Mouse (Mus musculus) liver, postnatal 0 days (tissue): ENCODE data around the gene Phf12. TPM values are rescaled to one million over a fixed set of nuclear protein-coding genes. Genes with fewer than 3 reads are reported as not detected.

ENCODE experiments used
- ATAC-seq: fragments of 200-750 bp; cut with Nextera tagmentation; 2 replicates; pipeline ENCODE4 v1.8.0; 2017; ENCODE audit warnings: mild to moderate bottlenecking, moderate library complexity
- DNase-seq: peaks from one replicate; pipeline ENCODE4 v3.0.0-alpha.2; 2016
- H3K27ac ChIP-seq: fragments of 300-500 bp; sonication (generic); 2 replicates; pipeline ENCODE4 v1.5.1; 2014; ENCODE audit warnings: antibody characterized with exemption, moderate library complexity, mild to moderate bottlenecking, low read depth
- H3K27me3 ChIP-seq: fragments of 300-500 bp; sonication (generic); 2 replicates; pipeline ENCODE4 v1.6.1; 2014; ENCODE audit warnings: low read length, control low read depth, mixed read lengths; ENCODE audit not compliant: insufficient read depth
- H3K36me3 ChIP-seq: fragments of 300-500 bp; sonication (generic); replicated peaks from 2 replicates; pipeline ENCODE4 v1.6.1; 2014; ENCODE audit warnings: mild to moderate bottlenecking, control low read depth, low read length, moderate library complexity, mixed read lengths; ENCODE audit not compliant: insufficient read depth
- H3K4me1 ChIP-seq: fragments of 300-500 bp; sonication (generic); 2 replicates; pipeline ENCODE4 v1.6.1; 2014; ENCODE audit warnings: antibody characterized with exemption, mild to moderate bottlenecking, control low read depth; ENCODE audit not compliant: insufficient read depth
- H3K4me2 ChIP-seq: fragments of 300-500 bp; sonication (generic); 2 replicates; pipeline ENCODE4 v1.6.1; 2014; ENCODE audit warnings: low read depth, mild to moderate bottlenecking, low read length, moderate library complexity, mixed read lengths
- H3K4me3 ChIP-seq: fragments of 300-500 bp; sonication (generic); 2 replicates; pipeline ENCODE4 v1.5.1; 2014; ENCODE audit warnings: low read depth, low read length
- H3K9ac ChIP-seq: fragments of 300-500 bp; sonication (generic); replicated peaks from 2 replicates; pipeline ENCODE4 v1.6.1; 2014; ENCODE audit warnings: mild to moderate bottlenecking, moderate library complexity
- H3K9me3 ChIP-seq: fragments of 300-500 bp; sonication (generic); 2 replicates; pipeline ENCODE4 v1.6.1; 2016; ENCODE audit warnings: mild to moderate bottlenecking, control low read depth, low read length, mixed read lengths
- CTCF ChIP-seq: sonication (generic); IDR thresholded peaks from 2 replicates; pipeline ENCODE4 v1.5.1; 2016; ENCODE audit warnings: antibody characterized with exemption, low read depth
- EP300 ChIP-seq: IDR thresholded peaks from 2 replicates; pipeline ENCODE4 v1.6.1; 2016; ENCODE audit warnings: antibody characterized with exemption, low read depth, mild to moderate bottlenecking
- WGBS: fragments of 180-500 bp; shearing (Covaris S2); extraction: QIAGEN DNeasy Blood & Tissue Kit; methylation state at CpG from one replicate; pipeline ENCODE4 v1.1.7; 2014; ENCODE audit not compliant: insufficient replicate concordance; 5-methylcytosine and 5-hydroxymethylcytosine counted together
- polyA plus RNA-seq: library from polyadenylated mRNA; unstranded; fragments of >200 nt; fragmentation: Nextera tagmentation; extraction: Ambion mirVana; gene quantifications from 2 replicates; pipeline ENCODE4 v1.2.1, GENCODE M21; 2015

Gene Phf12
- polyA plus RNA-seq, 1 experiment from 2014 or later, result 5.1 TPM

DNA sequence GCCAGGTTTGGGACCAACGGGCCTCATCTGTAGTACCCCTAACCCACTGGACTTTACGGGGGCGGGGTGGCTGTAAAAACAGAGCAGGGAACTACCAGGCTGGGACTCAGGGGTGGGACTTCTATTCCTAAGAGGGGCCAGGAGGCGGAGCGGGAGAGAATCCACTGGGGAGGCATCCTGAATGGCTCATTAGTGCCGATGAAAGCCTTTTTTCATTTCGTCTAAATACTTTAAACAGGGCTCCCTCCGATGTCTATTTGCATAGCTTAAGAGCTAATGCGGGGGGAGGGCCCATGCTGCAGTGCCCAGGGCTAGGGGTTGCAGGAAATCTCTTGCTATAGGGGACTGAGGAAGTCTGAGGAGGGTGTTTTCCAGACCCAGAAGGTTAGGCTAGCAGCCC lies 34.7 kb upstream of the Phf12 start:
- TF ChIP-seq EP300 (no peak), CTCF (no peak)
- Histone ChIP-seq H3K4me2 (no peak overlapping the region), H3K4me1 (no peaks in the 10 kb centered on the region), H3K4me3 (no peak overlapping the region), H3K27ac (no peak overlapping the region), H3K9me3 (no peaks in the 10 kb centered on the region), H3K27me3 (peaks cover 6% of the 10 kb centered on the region; the same call in 1 of the 2 replicates), H3K36me3 (no peaks in the 10 kb centered on the region), H3K9ac (no peak overlapping the region)
- ATAC-seq (no peak), DNase-seq (no peak)
- WGBS, result 15% methylated on average over 9 of the region's 9 CpGs

DNA sequence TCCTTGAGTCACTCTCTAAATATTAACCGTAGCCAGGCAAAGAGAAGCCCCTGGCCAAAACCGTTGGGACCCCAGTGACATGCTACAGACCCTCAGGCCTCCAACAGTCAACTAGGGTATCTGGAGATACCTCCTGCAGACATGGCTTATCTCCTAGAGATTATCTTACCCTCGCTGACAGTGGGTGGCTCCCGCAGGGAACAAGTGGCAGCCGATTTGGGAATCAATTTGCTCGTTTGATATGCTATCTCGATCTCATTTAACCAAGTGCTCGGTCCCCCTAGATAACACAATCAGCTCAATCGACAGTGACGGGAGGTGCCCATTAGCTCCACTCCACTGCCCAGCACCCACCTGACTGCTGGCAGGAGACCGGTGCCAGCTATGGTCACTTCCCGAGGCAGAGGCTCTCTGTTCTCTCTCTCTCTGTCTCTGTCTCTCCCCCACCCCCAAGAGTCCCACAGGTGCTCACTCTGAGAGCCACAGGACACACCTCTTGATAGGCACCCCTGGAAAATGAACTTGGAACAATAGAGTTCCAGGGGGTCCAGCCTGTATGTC lies 32.3 kb upstream of the Phf12 start:
- ATAC-seq, result no peak

DNA sequence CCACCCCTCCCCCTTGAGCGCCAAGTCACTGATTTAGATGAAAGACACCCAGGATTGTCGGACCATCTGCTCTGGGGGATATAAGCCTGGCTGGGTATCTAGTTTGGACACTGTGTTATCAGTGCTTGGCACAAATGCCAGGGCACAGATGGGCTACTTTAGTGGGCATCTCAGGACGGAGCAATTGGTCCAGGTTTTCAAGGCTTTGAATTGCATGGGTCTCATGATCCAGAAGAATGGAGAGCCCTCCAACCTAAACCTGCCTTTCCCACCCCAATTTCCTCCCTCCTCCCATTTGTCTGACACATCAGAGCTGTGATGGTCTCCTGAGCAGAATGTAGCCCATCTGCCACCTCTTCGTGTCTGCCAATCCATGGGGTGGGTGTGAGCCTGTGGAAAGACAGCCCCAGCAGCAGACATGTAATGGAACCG lies 31.7 kb upstream of the Phf12 start:
- H3K36me3 ChIP-seq, result no peaks in the 10 kb centered on the region
- TF ChIP-seq CTCF (no peak), EP300 (no peak)
- H3K27me3 ChIP-seq, result peaks cover 9% of the 10 kb centered on the region; the same call in 1 of the 2 replicates
- 46% methylated on average over 5 of the region's 5 CpGs for WGBS
- no peak overlapping the region for H3K9ac ChIP-seq
- no peaks in the 10 kb centered on the region for H3K4me1 ChIP-seq
- DNase-seq (no peak), ATAC-seq (no peak)
- no peak overlapping the region for H3K4me2 ChIP-seq
- H3K9me3 ChIP-seq, result no peaks in the 10 kb centered on the region
- H3K27ac ChIP-seq, result no peak overlapping the region
- no peak overlapping the region for H3K4me3 ChIP-seq

More for the DNA sequence above, 32.3 kb upstream of the Phf12 start:
- Histone ChIP-seq H3K9me3 (no peaks in the 10 kb centered on the region), H3K4me2 (no peak overlapping the region), H3K36me3 (no peaks in the 10 kb centered on the region), H3K4me1 (no peaks in the 10 kb centered on the region), H3K9ac (no peak overlapping the region), H3K27me3 (peaks cover 9% of the 10 kb centered on the region; the same call in 1 of the 2 replicates), H3K27ac (no peak overlapping the region), H3K4me3 (no peak overlapping the region)
- no peak for DNase-seq
- TF ChIP-seq CTCF (no peak), EP300 (no peak)
- WGBS, result 27% methylated on average over 12 of the region's 12 CpGs

DNA sequence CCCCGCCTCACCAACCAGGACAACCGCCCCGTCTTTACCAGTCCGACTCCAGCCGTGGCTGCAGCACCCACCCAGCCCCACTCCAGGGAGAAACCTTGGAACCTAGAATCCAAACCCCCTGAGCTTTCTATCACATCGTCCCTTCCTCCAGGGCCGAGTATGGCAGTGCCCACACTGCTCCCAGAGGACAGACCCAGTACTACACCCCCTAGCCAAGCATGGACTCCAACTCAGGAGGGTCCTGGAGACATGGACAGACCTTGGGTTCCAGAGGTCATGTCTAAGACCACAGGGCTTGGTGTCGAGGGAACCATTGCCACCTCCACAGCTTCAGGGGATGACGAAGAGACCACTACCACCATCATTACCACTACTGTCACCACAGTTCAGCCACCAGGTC lies 28.9 kb upstream of the Phf12 start:
- Histone ChIP-seq H3K4me3 (no peak overlapping the region), H3K27me3 (peaks cover 3% of the 10 kb centered on the region; the same call in 1 of the 2 replicates), H3K27ac (no peak overlapping the region), H3K4me1 (no peaks in the 10 kb centered on the region; the same call in 1 of the 2 replicates), H3K36me3 (no peaks in the 10 kb centered on the region), H3K9me3 (no peaks in the 10 kb centered on the region), H3K4me2 (no peak overlapping the region), H3K9ac (no peak overlapping the region)
- DNase-seq, result peak; percentile 51
- WGBS, result 24% methylated on average over 9 of the region's 9 CpGs
- ATAC-seq, result no peak
- TF ChIP-seq EP300, result no peak
- peak; percentile 78 for TF ChIP-seq CTCF

DNA sequence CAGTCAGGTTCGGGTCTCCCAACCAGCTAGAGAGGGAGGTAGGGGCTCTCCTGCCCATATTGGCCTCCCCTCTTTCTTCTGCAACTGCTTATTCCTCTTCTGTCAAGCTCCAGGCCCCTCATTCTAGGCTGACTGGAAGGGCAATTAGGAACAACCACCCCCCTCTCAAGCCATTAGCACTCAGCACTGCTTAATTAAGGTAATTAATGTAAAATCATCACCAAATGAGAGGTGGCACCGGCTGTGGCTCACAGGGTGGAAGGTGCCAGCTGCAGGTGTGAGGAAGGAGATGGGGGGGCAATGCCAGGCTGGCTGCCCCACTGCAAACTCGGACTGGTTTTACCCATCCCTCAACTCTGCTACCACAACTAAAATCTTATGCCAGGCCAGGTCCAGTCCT lies 26.1 kb upstream of the Phf12 start:
- H3K36me3 ChIP-seq, result no peaks in the 10 kb centered on the region
- H3K9me3 ChIP-seq, result no peaks in the 10 kb centered on the region
- peaks cover 3% of the 10 kb centered on the region; the same call in 1 of the 2 replicates for H3K27me3 ChIP-seq
- no peak for ATAC-seq
- H3K27ac ChIP-seq, result no peak overlapping the region
- H3K4me1 ChIP-seq, result no peaks in the 10 kb centered on the region; the same call in 1 of the 2 replicates
- DNase-seq, result no peak
- H3K4me3 ChIP-seq, result no peak overlapping the region
- TF ChIP-seq CTCF (no peak), EP300 (no peak)
- H3K4me2 ChIP-seq, result no peak overlapping the region
- H3K9ac ChIP-seq, result no peak overlapping the region
- WGBS, result 59% methylated on average over 3 of the region's 3 CpGs

DNA sequence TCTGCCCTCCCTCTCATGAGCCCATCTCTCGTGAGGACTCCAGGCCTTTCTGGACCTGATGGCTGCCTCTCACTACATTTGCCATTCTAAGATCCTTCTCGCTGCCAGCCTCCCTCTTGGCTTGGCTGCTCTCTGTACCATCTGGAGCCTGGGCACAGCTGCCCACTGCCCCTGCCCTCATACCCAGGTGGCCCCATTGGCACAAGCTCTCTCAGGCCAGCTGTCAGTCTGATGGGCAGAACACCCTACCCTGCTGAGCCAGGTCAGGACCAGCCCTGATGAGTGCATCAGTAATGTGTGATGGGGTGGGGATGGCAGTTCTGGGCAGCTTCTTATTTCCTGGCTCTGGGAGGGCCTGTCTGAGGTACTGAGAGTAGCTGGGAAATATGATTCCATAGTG lies 24.3 kb upstream of the Phf12 start:
- 77% methylated on average over 2 of the region's 2 CpGs for WGBS
- H3K4me1 ChIP-seq, result no peaks in the 10 kb centered on the region; the same call in 1 of the 2 replicates
- H3K27ac ChIP-seq, result no peak overlapping the region
- no peaks in the 10 kb centered on the region for H3K9me3 ChIP-seq
- H3K36me3 ChIP-seq, result no peaks in the 10 kb centered on the region
- DNase-seq, result no peak
- H3K4me3 ChIP-seq, result no peak overlapping the region
- H3K4me2 ChIP-seq, result no peak overlapping the region
- H3K27me3 ChIP-seq, result peaks cover 7% of the 10 kb centered on the region; the same call in 1 of the 2 replicates
- TF ChIP-seq EP300 (no peak), CTCF (no peak)
- no peak overlapping the region for H3K9ac ChIP-seq
- no peak for ATAC-seq
